Mouse (Mus musculus): ENCODE measurements around the gene Otp. TPM values are rescaled to one million over a fixed set of nuclear protein-coding genes. Genes with fewer than 3 reads are reported as not detected.

The Otp gene
- polyA plus RNA-seq, 1 experiment, result not detected

DNA sequence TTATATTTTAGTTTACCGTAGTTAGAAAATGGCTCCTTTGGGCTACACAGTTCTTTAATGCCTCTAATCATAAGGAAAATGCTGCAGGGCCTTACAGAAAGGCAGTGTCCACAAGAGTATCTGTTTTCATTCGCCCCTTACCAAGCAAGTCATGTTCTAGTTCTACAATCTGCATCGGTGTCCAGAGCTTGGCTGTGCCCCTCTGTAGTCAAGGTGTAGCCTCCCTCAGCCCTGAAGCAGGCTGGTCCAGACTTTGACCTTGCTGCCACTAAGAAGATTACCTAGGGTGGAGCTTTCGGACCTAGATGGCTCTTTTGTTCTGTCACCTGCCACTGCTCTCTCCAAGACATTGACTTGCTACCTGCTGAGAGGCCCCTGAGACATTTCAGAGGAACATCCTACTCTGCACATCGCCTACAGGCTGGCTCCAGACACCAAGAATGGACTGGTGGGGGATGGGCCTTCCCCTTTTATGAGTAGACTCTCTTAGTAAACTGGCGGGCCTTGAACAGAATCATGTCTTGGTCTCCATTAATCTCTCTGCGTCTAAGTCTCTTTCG is 17.3 kb upstream of the Otp start:
- no peaks in the 10 kb centered on the region for H3K36me3 ChIP-seq (ENCODE audit: control insufficient read depth)
- H3K27me3 ChIP-seq (ENCODE audit: control insufficient read depth), result peaks cover 14% of the 10 kb centered on the region; the same call in 1 of the 2 replicates
- H3K9me3 ChIP-seq (ENCODE audit: control insufficient read depth, low read length), result no peaks in the 10 kb centered on the region
- TF ChIP-seq GATA1 (IDR thresholded peaks at IDR 0.05; ENCODE audit: low read length) (no peak), TAL1 (IDR thresholded peaks at IDR 0.05; ENCODE audit: low read length) (no peak)
- no peak overlapping the region for H3K4me3 ChIP-seq (replicated peaks)
- H3K4me1 ChIP-seq (ENCODE audit: control insufficient read depth), result no peaks in the 10 kb centered on the region

DNA sequence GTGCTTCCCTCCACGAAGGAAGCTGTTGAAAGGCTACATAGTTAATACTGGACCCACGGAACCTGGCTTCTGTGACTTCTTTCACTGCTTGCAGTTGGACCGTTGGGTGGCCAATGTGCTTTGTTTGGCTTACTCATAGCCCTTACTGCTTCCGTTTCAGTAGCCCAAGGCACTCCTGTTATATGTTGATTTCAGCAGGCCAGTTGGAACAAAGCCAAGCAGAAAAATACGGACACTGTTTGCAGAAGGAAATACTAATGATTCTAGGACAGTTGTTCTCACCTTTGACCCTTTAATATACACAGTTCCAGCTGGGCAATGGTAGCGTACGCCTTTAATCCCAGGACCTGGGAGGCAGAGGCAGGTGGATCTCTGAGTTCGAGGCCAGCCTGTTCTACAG is 16.1 kb upstream of the Otp start:
- Histone ChIP-seq H3K36me3 (ENCODE audit: control insufficient read depth) (no peaks in the 10 kb centered on the region), H3K4me1 (ENCODE audit: control insufficient read depth) (no peaks in the 10 kb centered on the region), H3K9me3 (ENCODE audit: control insufficient read depth, low read length) (no peaks in the 10 kb centered on the region), H3K4me3 (replicated peaks) (no peak overlapping the region), H3K27me3 (ENCODE audit: control insufficient read depth) (peaks cover 18% of the 10 kb centered on the region; the same call in 1 of the 2 replicates)
- TF ChIP-seq GATA1 (IDR thresholded peaks at IDR 0.05; ENCODE audit: low read length) (no peak), TAL1 (IDR thresholded peaks at IDR 0.05; ENCODE audit: low read length) (no peak)

DNA sequence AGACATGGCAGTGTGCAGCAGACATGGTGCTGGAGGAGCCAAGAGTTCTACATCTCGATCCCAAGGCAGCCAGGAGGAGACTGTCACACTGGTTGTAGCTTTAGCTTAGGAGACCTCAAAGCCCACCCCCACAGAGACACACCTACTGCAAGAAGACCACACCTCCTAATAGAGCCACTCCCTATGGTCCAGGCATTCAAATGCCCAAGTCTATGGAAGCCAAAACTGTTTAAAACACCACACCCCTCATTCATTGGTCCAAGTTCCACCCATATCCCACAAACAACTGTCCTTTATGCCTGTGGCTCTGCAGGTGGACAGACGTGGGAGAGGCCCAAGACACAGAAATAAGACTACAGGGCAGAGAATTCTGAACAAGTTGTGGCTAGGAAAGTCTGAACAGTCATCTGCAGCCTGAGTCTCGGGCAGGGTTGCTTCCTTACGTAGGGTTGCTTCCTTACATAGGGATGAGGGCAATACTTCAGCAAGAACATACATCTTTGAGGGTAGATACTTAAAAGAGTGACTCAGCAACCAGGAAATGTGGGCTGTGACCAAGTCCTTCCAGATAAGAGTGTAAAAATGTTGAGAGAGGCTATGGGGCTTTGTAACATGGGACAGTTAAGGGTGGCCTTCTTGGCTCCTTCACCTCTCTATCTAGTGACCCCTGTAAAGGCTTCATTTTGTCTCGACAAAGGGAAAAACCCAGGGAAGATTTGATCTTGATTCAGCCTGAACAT is 12.7 kb upstream of the Otp start:
- Histone ChIP-seq H3K4me3 (replicated peaks) (no peak overlapping the region), H3K27me3 (ENCODE audit: control insufficient read depth) (peaks cover 47% of the 10 kb centered on the region), H3K9me3 (ENCODE audit: control insufficient read depth, low read length) (no peaks in the 10 kb centered on the region), H3K36me3 (ENCODE audit: control insufficient read depth) (no peaks in the 10 kb centered on the region), H3K4me1 (ENCODE audit: control insufficient read depth) (no peaks in the 10 kb centered on the region)
- TF ChIP-seq TAL1 (IDR thresholded peaks at IDR 0.05; ENCODE audit: low read length), result no peak
- no peak for TF ChIP-seq GATA1 (IDR thresholded peaks at IDR 0.05; ENCODE audit: low read length)

- H3K27me3 ChIP-seq (ENCODE audit: control insufficient read depth), result peaks cover 86% of the 10 kb centered on the region
- TF ChIP-seq GATA1 (IDR thresholded peaks at IDR 0.05; ENCODE audit: low read length) (no peak), TAL1 (IDR thresholded peaks at IDR 0.05; ENCODE audit: low read length) (no peak)
- no peak overlapping the region for H3K4me3 ChIP-seq (replicated peaks)
- no peaks in the 10 kb centered on the region; the same call in 1 of the 2 replicates for H3K9me3 ChIP-seq (ENCODE audit: control insufficient read depth, low read length)
- peaks cover 2% of the 10 kb centered on the region for H3K4me1 ChIP-seq (ENCODE audit: control insufficient read depth)
- H3K36me3 ChIP-seq (ENCODE audit: control insufficient read depth), result no peaks in the 10 kb centered on the region
Observed at GRCm38 (mm10) chr13:94866906-94867305, 8.5 kb upstream of the Otp start.

GRCm38 (mm10) chr13:94867772-94868171 is 7.6 kb upstream of the Otp start:
- Histone ChIP-seq H3K4me1 (ENCODE audit: control insufficient read depth) (peaks cover 2% of the 10 kb centered on the region), H3K9me3 (ENCODE audit: control insufficient read depth, low read length) (no peaks in the 10 kb centered on the region; the same call in 1 of the 2 replicates), H3K4me3 (replicated peaks) (no peak overlapping the region), H3K36me3 (ENCODE audit: control insufficient read depth) (no peaks in the 10 kb centered on the region), H3K27me3 (ENCODE audit: control insufficient read depth) (peaks cover 88% of the 10 kb centered on the region)
- TF ChIP-seq TAL1 (IDR thresholded peaks at IDR 0.05; ENCODE audit: low read length) (no peak), GATA1 (IDR thresholded peaks at IDR 0.05; ENCODE audit: low read length) (no peak)

- no peaks in the 10 kb centered on the region for H3K36me3 ChIP-seq (ENCODE audit: control insufficient read depth)
- H3K27me3 ChIP-seq (ENCODE audit: control insufficient read depth), result peaks cover 91% of the 10 kb centered on the region
Observed at GRCm38 (mm10) chr13:94868478-94868950, 6.9 kb upstream of the Otp start.

DNA sequence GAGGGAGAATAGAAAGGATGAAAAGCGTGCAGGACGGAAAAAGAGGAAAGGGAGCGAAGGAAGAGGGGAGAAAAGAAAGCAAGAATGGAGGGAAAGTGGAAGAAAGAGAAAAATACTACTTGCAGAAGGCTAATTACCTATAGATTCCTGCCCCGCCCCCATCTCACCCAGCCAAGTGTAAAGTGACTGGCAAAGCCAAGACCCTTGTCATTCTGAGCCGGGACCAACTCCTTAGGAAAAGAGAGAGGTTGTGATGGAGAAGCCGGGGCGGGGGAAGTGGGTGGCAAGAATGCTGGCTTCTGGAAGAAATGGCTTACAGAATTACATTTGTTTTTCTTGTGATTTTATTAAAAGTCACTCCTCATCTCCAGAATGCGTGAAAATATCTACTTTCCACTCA is 5.9 kb upstream of the Otp start:
- Histone ChIP-seq H3K36me3 (ENCODE audit: control insufficient read depth) (no peaks in the 10 kb centered on the region), H3K4me3 (replicated peaks) (no peak overlapping the region), H3K27me3 (ENCODE audit: control insufficient read depth) (peaks cover 97% of the 10 kb centered on the region), H3K4me1 (ENCODE audit: control insufficient read depth) (peaks cover 2% of the 10 kb centered on the region), H3K9me3 (ENCODE audit: control insufficient read depth, low read length) (no peaks in the 10 kb centered on the region; the same call in 1 of the 2 replicates)
- no peak for TF ChIP-seq TAL1 (IDR thresholded peaks at IDR 0.05; ENCODE audit: low read length)
- no peak for TF ChIP-seq GATA1 (IDR thresholded peaks at IDR 0.05; ENCODE audit: low read length)

More at GRCm38 (mm10) chr13:94868478-94868950, 6.9 kb upstream of the Otp start:
- peaks cover 2% of the 10 kb centered on the region for H3K4me1 ChIP-seq (ENCODE audit: control insufficient read depth)
- no peaks in the 10 kb centered on the region; the same call in 1 of the 2 replicates for H3K9me3 ChIP-seq (ENCODE audit: control insufficient read depth, low read length)
- TF ChIP-seq TAL1 (IDR thresholded peaks at IDR 0.05; ENCODE audit: low read length) (no peak), GATA1 (IDR thresholded peaks at IDR 0.05; ENCODE audit: low read length) (no peak)
- no peak overlapping the region for H3K4me3 ChIP-seq (replicated peaks)

GRCm38 (mm10) chr13:94870071-94870460 is 5.3 kb upstream of the Otp start:
- Histone ChIP-seq H3K36me3 (ENCODE audit: control insufficient read depth) (no peaks in the 10 kb centered on the region), H3K4me1 (ENCODE audit: control insufficient read depth) (peaks cover 2% of the 10 kb centered on the region), H3K9me3 (ENCODE audit: control insufficient read depth, low read length) (no peaks in the 10 kb centered on the region; the same call in 1 of the 2 replicates), H3K27me3 (ENCODE audit: control insufficient read depth) (peaks cover 97% of the 10 kb centered on the region), H3K4me3 (replicated peaks) (no peak overlapping the region)
- TF ChIP-seq TAL1 (IDR thresholded peaks at IDR 0.05; ENCODE audit: low read length) (no peak), GATA1 (IDR thresholded peaks at IDR 0.05; ENCODE audit: low read length) (no peak)

GRCm38 (mm10) chr13:94870461-94871186 is 4.8 kb upstream of the Otp start:
- Histone ChIP-seq H3K4me1 (ENCODE audit: control insufficient read depth) (peaks cover 2% of the 10 kb centered on the region), H3K4me3 (replicated peaks) (no peak overlapping the region), H3K36me3 (ENCODE audit: control insufficient read depth) (no peaks in the 10 kb centered on the region), H3K27me3 (ENCODE audit: control insufficient read depth) (peaks cover 100% of the 10 kb centered on the region), H3K9me3 (ENCODE audit: control insufficient read depth, low read length) (no peaks in the 10 kb centered on the region; the same call in 1 of the 2 replicates)
- TF ChIP-seq GATA1 (IDR thresholded peaks at IDR 0.05; ENCODE audit: low read length), result no peak
